Mouse (Mus musculus): ENCODE data around the gene Gtf2ird2. TPM values are rescaled to one million over a fixed set of nuclear protein-coding genes. Genes with fewer than 3 reads are reported as not detected.

Gene Gtf2ird2
- total RNA-seq, 2 experiments from 2014 or later = 17.7 to 20.1 TPM

- Histone ChIP-seq H3K27ac (peak overlapping the region; percentile 48; the same call in 1 of the 2 replicates), H3K4me3 (no peak overlapping the region)
- TF ChIP-seq CTCF (IDR thresholded peaks at IDR 0.05) = peak; percentile 79
- peak; percentile 35 to 46 for DNase-seq (ENCODE audit: extremely low spot score in 1 of 2, low spot score in 2 of 2)
- intact Hi-C loops (cut with DNase I) = no loop called here
Measured at GRCm38 (mm10) chr5:134186961-134187731, 3.3 kb downstream of the Gtf2ird2 start.

DNA sequence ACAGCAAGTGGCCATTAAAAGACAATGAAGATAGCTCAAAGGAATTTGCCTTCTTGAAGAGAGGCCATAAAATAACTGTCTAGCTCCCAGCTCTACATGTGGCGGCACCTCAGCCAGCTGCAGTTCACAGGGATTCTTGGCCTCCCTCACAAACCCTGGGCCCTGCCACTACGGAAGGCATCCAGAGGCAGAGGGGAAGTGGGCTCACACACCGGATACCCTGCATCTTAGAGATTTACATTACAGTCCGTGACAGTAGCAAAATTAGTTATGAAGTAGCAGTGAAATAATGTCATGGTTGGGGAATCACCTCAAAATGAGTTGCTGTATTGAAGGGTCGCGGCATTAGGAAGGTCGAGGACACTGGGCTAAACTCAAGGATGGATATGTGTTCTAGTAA, 4.8 kb downstream of the Gtf2ird2 start:
- intact Hi-C loops (cut with DNase I) = no loop called here
- no peak overlapping the region for H3K27ac ChIP-seq
- no peak for DNase-seq (ENCODE audit: extremely low spot score in 1 of 2, low spot score in 2 of 2)
- H3K4me3 ChIP-seq = no peak overlapping the region
- no peak for TF ChIP-seq CTCF (IDR thresholded peaks at IDR 0.05)

GRCm38 (mm10) chr5:134193664-134194063, 9.8 kb downstream of the Gtf2ird2 start:
- Histone ChIP-seq H3K27ac (no peak overlapping the region), H3K4me3 (no peak overlapping the region)
- DNase-seq (ENCODE audit: extremely low spot score in 1 of 2, low spot score in 2 of 2) = no peak
- no peak for TF ChIP-seq CTCF (IDR thresholded peaks at IDR 0.05)
- intact Hi-C loops (cut with DNase I) = loop anchor here (5.0 kb wide), 1 partner anchor 34 kb away; the partner anchor contains the start of gene Ncf1

DNA sequence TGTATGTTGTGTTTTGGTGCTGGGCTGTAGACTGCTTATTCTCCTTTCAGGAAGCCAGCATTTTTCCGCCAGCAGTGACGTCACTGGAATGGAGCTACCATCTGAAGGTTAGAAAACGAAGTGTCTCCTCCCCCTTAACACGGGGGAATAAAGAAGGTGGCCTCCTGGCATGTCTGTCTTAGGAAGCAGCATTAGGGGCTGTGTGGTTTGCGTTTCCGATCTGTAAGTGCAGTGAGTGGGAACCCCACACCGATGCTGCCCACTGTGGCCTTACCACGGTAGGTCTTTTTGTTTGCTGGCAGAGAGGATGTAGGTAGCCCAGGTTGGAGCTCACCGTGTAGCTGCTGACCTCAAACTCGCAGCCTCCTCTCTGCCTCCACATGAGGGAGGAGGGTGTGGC, 22.9 kb downstream of the Gtf2ird2 start:
- DNase-seq (ENCODE audit: extremely low spot score in 1 of 2, low spot score in 2 of 2) = no peak
- intact Hi-C loops (cut with DNase I) = no loop called here
- Histone ChIP-seq H3K27ac (no peak overlapping the region), H3K4me3 (no peak overlapping the region)
- TF ChIP-seq CTCF (IDR thresholded peaks at IDR 0.05) = no peak

DNA sequence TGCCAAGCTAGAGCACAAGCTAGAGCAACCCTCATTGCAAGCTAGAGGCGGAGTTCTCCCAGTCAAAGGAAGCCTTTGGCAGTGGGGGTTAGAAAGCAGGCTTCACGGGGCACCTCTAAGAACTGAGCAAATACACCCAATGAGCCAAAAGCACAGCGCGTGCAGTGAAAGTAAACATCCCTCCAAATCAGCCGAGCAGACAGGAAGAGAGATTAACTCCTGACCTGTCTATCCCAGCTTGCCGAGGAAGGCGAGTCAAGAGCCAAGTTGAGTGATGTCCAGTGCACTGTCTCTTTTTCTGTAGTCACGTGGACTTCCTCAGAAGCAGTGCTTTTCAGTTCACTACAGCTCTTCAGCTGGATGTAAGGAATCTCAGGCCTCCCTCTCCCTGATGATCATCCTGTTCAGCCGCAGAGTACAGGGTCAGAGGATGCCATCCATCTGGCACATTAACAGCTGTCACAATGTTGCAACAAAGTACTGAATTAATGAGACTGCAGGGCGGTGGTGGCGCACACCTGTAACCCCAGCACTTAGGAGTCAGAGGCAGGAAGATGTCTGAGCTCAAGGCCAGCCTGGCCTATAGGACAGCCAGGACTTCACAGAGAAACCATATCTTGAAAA, 26.2 kb downstream of the Gtf2ird2 start:
- no peak overlapping the region for H3K4me3 ChIP-seq
- TF ChIP-seq CTCF (IDR thresholded peaks at IDR 0.05) = no peak
- no peak overlapping the region for H3K27ac ChIP-seq
- no peak for DNase-seq (ENCODE audit: extremely low spot score in 1 of 2, low spot score in 2 of 2)
- intact Hi-C loops (cut with DNase I) = no loop called here

GRCm38 (mm10) chr5:134214021-134214806, 30.4 kb downstream of the Gtf2ird2 start:
- H3K4me3 ChIP-seq = no peak overlapping the region
- no peak overlapping the region for H3K27ac ChIP-seq
- intact Hi-C loops (cut with DNase I) = no loop called here
- no peak for TF ChIP-seq CTCF (IDR thresholded peaks at IDR 0.05)
- DNase-seq (ENCODE audit: extremely low spot score in 1 of 2, low spot score in 2 of 2) = no peak

DNA sequence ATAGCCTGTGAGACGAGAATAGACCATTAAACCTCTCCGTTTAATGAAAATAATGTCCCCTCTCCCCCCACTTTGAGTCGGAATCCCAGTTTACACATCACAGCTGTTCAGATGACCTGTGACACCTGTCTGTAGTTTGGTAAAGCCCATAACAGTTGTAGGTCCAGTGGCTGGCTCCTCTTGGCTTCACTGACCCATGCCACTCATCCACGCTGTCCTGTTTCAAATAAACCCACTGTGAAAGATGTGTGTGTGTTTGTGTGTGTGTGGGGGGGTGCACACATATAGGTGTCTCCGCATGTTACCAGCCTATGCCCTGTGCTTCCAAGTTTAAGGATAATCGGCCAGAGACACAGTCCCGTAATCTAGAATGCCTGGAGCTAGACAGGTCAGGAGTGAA, 34.1 kb downstream of the Gtf2ird2 start:
- no peak overlapping the region for H3K27ac ChIP-seq
- intact Hi-C loops (cut with DNase I) = no loop called here
- DNase-seq (ENCODE audit: extremely low spot score in 1 of 2, low spot score in 2 of 2) = no peak
- no peak overlapping the region for H3K4me3 ChIP-seq
- TF ChIP-seq CTCF (IDR thresholded peaks at IDR 0.05) = no peak

- TF ChIP-seq CTCF (IDR thresholded peaks at IDR 0.05) = no peak
- H3K27ac ChIP-seq = no peak overlapping the region
- no peak overlapping the region for H3K4me3 ChIP-seq
- DNase-seq (ENCODE audit: extremely low spot score in 1 of 2, low spot score in 2 of 2) = no peak
- intact Hi-C loops (cut with DNase I) = no loop called here
Measured at GRCm38 (mm10) chr5:134221278-134221677, 37.5 kb downstream of the Gtf2ird2 start.

DNA sequence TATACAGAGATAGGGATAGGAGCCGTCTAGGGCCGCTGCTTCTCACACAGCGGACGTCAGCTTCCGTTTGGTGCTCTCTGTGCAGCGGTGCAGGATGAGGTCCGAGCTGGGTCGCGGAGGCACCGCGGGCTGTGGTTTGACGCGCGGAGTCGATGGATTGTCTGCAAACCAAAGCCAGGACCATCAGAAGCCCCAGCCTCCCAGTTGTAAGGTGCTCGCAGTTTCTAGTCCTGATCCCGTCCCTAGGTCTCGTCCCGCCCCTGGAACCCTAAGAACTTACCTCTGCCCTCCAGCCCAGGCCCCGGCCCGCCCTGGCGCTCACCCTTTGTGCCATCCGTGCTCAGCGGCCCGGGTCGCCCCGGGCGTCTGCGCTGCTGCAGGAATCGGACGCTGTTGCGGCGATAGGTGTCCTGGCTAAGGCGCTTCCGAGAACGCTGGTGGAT, 37.9 kb downstream of the Gtf2ird2 start:
- no peak for TF ChIP-seq CTCF (IDR thresholded peaks at IDR 0.05)
- no peak for DNase-seq (ENCODE audit: extremely low spot score in 1 of 2, low spot score in 2 of 2)
- no peak overlapping the region for H3K27ac ChIP-seq
- intact Hi-C loops (cut with DNase I) = no loop called here
- H3K4me3 ChIP-seq = no peak overlapping the region

GRCm38 (mm10) chr5:134225110-134225901, 41.5 kb downstream of the Gtf2ird2 start:
- Histone ChIP-seq H3K4me3 (no peak overlapping the region), H3K27ac (no peak overlapping the region)
- DNase-seq (ENCODE audit: extremely low spot score in 1 of 2, low spot score in 2 of 2) = no peak
- intact Hi-C loops (cut with DNase I) = loop anchor here (5.0 kb wide), 1 partner anchor 33 kb away; no protein-coding TSS in a partner anchor
- TF ChIP-seq CTCF (IDR thresholded peaks at IDR 0.05) = no peak

DNA sequence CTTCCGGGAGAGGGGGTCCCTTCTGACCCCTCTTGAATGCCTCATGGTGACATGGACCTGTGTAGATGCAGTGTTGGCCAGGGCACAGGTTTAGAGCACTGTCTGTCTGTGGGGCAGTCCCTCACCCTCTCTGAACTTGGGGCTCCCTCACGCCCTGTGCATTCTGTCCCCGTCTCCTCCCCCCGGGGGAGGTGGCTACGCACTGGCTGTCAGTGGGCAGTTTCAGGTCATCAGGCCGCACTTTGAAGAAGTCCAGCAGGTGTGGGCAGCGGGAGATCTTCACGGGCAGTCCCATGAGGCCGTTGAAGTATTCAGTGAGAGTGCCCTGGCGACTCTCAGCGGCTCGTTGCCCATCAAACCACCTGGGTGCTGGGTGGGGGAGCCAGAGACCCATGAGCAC, 43.1 kb downstream of the Gtf2ird2 start:
- H3K4me3 ChIP-seq = no peak overlapping the region
- H3K27ac ChIP-seq = no peak overlapping the region
- intact Hi-C loops (cut with DNase I) = loop anchor here (5.0 kb wide), 1 partner anchor 35 kb away; no protein-coding TSS in a partner anchor
- DNase-seq (ENCODE audit: extremely low spot score in 1 of 2, low spot score in 2 of 2) = no peak
- no peak for TF ChIP-seq CTCF (IDR thresholded peaks at IDR 0.05)
